Mouse (Mus musculus) hindbrain, embryonic 14.5 days (tissue): ENCODE measurements at regions not wholly inside any gene's neighbourhood (a gene's known extent, or its start where the extent isn't known, plus 50 kb on each side); places are given as distances from the start of the nearest gene placed in this dataset.

Source experiments
- ATAC-seq: fragments of 200-750 bp; cut with Nextera tagmentation; 2 replicates; pipeline ENCODE4 v1.8.0; 2017; ENCODE audit warnings: moderate number of reproducible peaks, mild to moderate bottlenecking, moderate TSS enrichment, moderate library complexity; ENCODE audit not compliant: low FRiP score
- DNase-seq: peaks from one replicate; pipeline ENCODE4 v3.0.0-alpha.2; 2015; ENCODE audit warnings: low spot score
- H3K27ac ChIP-seq: fragments of 300-500 bp; sonication (generic); 2 replicates; pipeline ENCODE4 v1.5.1; 2014; ENCODE audit warnings: mild to moderate bottlenecking, moderate library complexity
- H3K27me3 ChIP-seq: fragments of 300-500 bp; sonication (generic); 2 replicates; pipeline ENCODE4 v1.6.1; 2014; ENCODE audit warnings: mild to moderate bottlenecking, low read length, mixed read lengths; ENCODE audit not compliant: control insufficient read depth, insufficient read depth
- H3K36me3 ChIP-seq: fragments of 300-500 bp; sonication (generic); replicated peaks from 2 replicates; pipeline ENCODE4 v1.6.1; 2014; ENCODE audit not compliant: control insufficient read depth, insufficient read depth
- H3K4me1 ChIP-seq: fragments of 300-500 bp; sonication (generic); replicated peaks from 2 replicates; pipeline ENCODE4 v1.6.1; 2014; ENCODE audit warnings: antibody characterized with exemption, low read length, mixed read lengths; ENCODE audit not compliant: control insufficient read depth, insufficient read depth
- H3K4me2 ChIP-seq: fragments of 300-500 bp; sonication (generic); replicated peaks from 2 replicates; pipeline ENCODE4 v1.6.1; 2014; ENCODE audit warnings: mild to moderate bottlenecking, moderate library complexity
- H3K4me3 ChIP-seq: fragments of 300-500 bp; sonication (generic); replicated peaks from 2 replicates; pipeline ENCODE4 v1.5.1; 2014; ENCODE audit warnings: mild to moderate bottlenecking, low read length
- H3K9ac ChIP-seq: fragments of 300-500 bp; sonication (generic); 2 replicates; pipeline ENCODE4 v1.6.1; 2014
- H3K9me3 ChIP-seq: fragments of 300-500 bp; sonication (generic); 2 replicates; pipeline ENCODE4 v1.6.1; 2016; ENCODE audit warnings: low read length; ENCODE audit not compliant: control insufficient read depth
- WGBS: fragments of 180-500 bp; shearing (Covaris S2); extraction: QIAGEN DNeasy Blood & Tissue Kit; methylation state at CpG from one replicate; pipeline ENCODE4 v1.1.7; 2014; 5-methylcytosine and 5-hydroxymethylcytosine counted together

DNA sequence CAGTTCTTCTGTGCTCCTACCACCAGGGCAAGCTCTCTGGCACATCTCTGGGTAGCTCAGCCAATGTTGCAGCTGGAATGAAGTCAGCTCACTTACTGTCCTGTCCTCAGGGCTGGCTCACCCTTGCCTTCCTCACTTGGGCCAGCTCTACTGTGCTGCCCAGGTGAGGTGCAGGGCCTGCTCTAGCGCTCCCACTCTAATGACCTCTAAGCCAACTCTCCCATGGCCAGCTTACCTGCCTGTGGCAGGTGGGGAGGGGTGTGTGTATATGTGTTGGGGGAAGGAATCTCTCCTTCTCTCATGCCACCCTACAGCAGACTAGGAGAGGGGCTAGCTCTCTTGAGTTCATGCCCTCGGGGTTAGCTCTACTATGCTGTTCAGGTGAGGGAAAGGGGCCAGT is 275.6 kb upstream of the Ptger4 start:
- peak; percentile 31; the same call in 1 of the 2 replicates for ATAC-seq
- 97% methylated on average over 2 of the region's 2 CpGs for WGBS
- Histone ChIP-seq H3K27me3 (no peaks in the 10 kb centered on the region), H3K27ac (no peak overlapping the region), H3K9ac (no peak overlapping the region), H3K4me2 (no peak overlapping the region), H3K4me1 (no peaks in the 10 kb centered on the region), H3K4me3 (no peak overlapping the region), H3K36me3 (no peaks in the 10 kb centered on the region), H3K9me3 (no peaks in the 10 kb centered on the region)
- no peak for DNase-seq

DNA sequence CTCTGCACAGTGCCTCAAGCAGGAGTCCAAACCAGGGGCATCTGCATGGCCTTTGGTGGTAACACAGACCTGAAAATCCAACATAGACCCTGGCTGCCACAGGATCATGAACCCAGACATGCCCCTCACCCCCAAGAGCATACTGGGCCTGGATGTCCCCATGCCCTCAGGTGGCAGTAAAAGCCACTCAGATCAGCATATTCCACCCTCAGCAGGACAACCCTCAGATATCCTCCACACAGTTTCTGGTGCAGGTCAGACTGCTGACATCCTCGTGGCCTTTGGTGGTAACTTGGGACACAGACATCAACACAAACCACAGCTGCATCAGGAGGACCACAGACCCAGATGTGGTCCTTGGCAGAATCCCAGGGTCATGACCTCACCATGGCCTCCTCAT is 276.0 kb upstream of the Ptger4 start:
- ATAC-seq = no peak
- no peak overlapping the region for H3K27ac ChIP-seq
- no peaks in the 10 kb centered on the region for H3K4me1 ChIP-seq
- H3K4me3 ChIP-seq = no peak overlapping the region
- no peaks in the 10 kb centered on the region for H3K9me3 ChIP-seq
- WGBS = 83% methylated on average over 1 of the region's 1 CpGs
- H3K36me3 ChIP-seq = no peaks in the 10 kb centered on the region
- no peak for DNase-seq
- no peak overlapping the region for H3K9ac ChIP-seq
- H3K4me2 ChIP-seq = no peak overlapping the region
- H3K27me3 ChIP-seq = no peaks in the 10 kb centered on the region

DNA sequence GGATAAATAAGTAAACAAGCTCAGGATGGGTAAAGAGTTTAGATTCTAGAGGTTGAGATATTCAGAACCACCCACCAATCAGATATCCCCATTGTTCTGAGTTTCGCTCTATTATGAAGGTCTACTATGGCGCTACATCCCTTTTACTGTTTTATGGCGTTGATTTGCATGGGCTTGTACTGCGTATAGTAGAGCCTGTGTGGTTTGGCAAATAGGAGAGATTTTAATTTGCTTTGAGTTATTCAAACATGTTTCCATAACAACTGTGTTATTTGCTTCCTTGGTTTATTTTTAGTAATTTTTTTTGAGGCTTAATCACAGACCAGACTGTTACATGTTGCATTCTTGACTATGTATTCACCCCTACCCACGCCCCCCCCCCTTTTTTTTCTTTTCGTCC is 284.6 kb upstream of the Ptger4 start:
- Histone ChIP-seq H3K27ac (no peak overlapping the region), H3K27me3 (no peaks in the 10 kb centered on the region), H3K36me3 (no peaks in the 10 kb centered on the region), H3K4me3 (no peak overlapping the region), H3K4me2 (no peak overlapping the region), H3K9me3 (no peaks in the 10 kb centered on the region), H3K4me1 (no peaks in the 10 kb centered on the region), H3K9ac (no peak overlapping the region)
- ATAC-seq (no peak), DNase-seq (no peak)
- 91% methylated on average over 6 of the region's 6 CpGs for WGBS

DNA sequence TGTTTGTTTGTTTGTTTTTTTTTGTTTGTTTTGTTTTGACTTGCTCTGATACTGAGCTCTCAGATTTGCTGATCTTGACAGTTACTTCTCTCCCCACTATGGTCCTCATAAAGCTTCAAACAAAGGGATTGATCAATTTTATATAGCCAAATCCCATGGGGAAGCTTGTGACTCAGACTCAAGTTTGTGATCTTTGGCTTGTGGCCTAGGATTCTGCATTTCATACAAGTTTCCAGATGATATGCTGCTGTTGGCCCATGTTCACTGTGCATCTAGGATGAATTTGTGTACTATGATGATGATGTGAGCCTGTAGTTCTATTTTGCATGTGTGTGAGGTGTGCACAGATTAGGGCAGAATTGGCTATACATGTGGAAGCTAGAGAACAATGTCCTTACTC is 289.7 kb upstream of the Ptger4 start:
- no peaks in the 10 kb centered on the region for H3K4me1 ChIP-seq
- DNase-seq = no peak
- no peak overlapping the region for H3K9ac ChIP-seq
- ATAC-seq = no peak
- no peaks in the 10 kb centered on the region for H3K9me3 ChIP-seq
- no peak overlapping the region for H3K4me2 ChIP-seq
- H3K36me3 ChIP-seq = no peaks in the 10 kb centered on the region
- no peak overlapping the region for H3K27ac ChIP-seq
- H3K27me3 ChIP-seq = no peaks in the 10 kb centered on the region
- H3K4me3 ChIP-seq = no peak overlapping the region

DNA sequence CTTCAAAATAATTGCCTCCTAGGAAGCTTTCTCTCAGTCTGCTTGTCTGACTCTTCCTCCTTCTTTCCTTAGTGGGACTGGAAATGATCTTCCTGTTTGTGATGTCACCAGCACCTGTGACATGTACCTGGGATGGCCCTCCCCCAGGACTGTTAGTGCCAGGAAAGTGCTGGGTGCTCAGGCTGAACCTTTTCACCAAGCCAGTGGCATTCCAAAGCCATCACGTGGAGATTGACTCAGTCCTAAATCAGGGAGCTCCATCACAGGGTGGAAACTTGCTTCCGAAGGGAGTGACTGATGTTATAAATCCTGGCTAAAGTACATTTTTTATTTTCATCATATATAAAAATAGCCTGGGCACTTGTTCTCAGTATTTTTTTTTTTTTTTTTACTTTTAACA is 293.4 kb upstream of the Ptger4 start:
- Histone ChIP-seq H3K27me3 (no peaks in the 10 kb centered on the region), H3K9me3 (no peaks in the 10 kb centered on the region), H3K27ac (no peak overlapping the region), H3K36me3 (no peaks in the 10 kb centered on the region), H3K4me1 (no peaks in the 10 kb centered on the region), H3K4me3 (no peak overlapping the region), H3K4me2 (no peak overlapping the region), H3K9ac (no peak overlapping the region)
- 72% methylated on average over 2 of the region's 2 CpGs for WGBS
- ATAC-seq (no peak), DNase-seq (no peak)

DNA sequence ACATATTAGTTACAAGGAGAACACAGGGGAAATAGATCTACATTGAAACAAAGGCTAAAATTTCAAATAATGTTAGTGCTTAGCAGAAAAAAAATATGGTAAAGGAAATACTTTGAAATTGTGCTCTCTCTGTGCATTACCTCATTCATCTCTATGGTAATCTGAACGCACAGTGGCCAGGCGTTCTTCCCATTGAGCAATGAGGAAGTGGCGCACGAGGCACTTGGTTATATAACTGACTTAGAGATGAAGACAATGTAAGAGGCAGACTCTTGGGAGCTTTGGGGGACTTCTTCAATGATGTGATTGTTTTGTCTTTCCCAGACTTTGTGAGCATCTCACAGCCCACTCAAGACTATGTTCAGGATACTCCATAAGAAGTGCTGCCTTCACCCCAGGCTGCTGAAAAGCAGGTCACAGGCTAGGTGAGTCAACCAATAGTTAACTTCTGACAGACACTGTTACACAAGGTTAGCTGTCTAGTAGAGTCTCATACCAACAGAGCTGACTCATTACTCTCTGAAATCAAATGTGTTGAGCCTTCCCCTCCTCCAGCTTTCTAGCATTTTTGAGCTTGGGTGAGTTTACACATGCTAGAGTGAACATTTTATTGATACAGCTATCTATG is 295.4 kb upstream of the Ptger4 start:
- Histone ChIP-seq H3K9ac (no peak overlapping the region), H3K27me3 (no peaks in the 10 kb centered on the region), H3K4me1 (no peaks in the 10 kb centered on the region), H3K4me2 (no peak overlapping the region), H3K9me3 (no peaks in the 10 kb centered on the region), H3K4me3 (no peak overlapping the region), H3K36me3 (no peaks in the 10 kb centered on the region), H3K27ac (no peak overlapping the region)
- ATAC-seq (no peak), DNase-seq (no peak)
- WGBS = 92% methylated on average over 4 of the region's 4 CpGs

DNA sequence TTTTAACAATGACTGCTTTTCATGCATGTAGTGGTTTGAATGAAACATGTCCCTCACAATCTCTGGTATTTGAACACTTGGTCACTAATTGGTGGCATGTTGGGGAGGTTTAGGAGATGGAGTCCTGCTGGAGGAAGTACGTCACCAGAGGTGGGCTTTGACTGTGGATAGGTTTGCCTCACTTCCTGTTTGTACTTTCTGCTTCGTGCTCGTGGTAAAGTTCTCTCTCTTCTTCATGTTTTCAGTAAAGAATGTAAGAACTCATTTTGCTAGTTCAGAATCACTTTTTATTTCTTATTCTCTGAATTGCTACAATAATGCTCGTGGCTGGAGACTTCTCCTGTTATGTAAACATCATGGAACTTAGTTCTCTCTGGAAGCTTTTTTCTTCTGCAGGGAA is 310.5 kb upstream of the Ptger4 start:
- Histone ChIP-seq H3K27me3 (no peaks in the 10 kb centered on the region), H3K36me3 (no peaks in the 10 kb centered on the region), H3K9ac (no peak overlapping the region), H3K27ac (no peak overlapping the region), H3K9me3 (no peaks in the 10 kb centered on the region), H3K4me3 (no peak overlapping the region), H3K4me2 (no peak overlapping the region), H3K4me1 (no peaks in the 10 kb centered on the region)
- ATAC-seq (no peak), DNase-seq (no peak)
- WGBS = 83% methylated on average over 4 of the region's 4 CpGs

DNA sequence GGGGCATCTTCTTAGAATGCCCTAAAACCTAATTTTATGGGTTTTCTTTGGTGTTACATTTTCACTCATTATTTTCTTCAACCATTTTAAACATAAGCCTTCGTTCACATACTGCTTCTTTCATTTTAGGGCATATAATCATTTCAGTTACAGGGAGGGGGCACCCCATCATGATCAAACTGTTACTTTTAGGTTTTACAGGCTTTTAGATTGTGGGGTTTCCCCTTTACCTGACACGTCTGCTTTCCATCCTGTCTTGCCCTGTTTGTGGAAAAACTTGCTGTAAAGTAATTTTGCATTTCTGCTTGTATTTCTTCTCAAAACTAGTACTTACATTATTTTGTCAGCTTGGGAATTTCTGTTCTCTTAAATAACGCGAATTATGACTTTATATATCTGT is 310.9 kb upstream of the Ptger4 start:
- no peak overlapping the region for H3K4me2 ChIP-seq
- no peak overlapping the region for H3K4me3 ChIP-seq
- no peak for ATAC-seq
- no peak overlapping the region for H3K27ac ChIP-seq
- peak; percentile 17 for DNase-seq
- WGBS = 87% methylated on average over 4 of the region's 4 CpGs
- H3K9me3 ChIP-seq = no peaks in the 10 kb centered on the region
- H3K9ac ChIP-seq = no peak overlapping the region
- no peaks in the 10 kb centered on the region for H3K4me1 ChIP-seq
- H3K27me3 ChIP-seq = no peaks in the 10 kb centered on the region
- no peaks in the 10 kb centered on the region for H3K36me3 ChIP-seq

DNA sequence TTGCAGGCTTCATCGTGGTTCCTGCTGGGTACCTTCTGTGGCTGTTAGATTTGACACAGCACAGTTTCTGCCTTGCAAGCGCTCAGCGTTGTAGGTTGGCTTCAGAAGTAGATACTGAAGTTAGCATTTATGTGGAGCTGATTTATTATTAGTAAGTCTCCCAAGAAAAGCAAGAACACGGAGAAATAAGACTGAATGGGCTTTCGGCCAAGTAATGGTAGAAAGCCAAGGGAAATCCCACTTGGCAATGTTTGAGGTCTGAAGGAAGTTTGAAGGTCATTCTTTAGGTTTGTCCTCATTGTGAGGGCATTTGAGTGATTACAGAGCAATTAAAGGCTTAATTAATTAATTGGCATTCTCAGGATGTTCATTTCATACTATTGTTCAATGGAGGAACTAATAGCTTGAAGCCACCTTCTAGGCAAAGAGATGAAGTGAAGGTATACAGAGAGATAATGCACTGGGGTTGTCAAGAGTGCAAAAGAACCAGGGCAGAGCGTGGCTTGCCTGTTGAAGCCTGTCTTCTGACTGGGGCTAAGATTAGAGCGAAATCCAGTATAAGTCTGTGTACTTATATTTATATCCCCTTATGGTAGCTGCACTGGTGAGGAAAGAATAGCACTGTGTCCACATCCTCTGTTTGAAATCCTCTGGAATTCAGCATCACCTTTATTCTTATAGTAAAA is 311.5 kb upstream of the Ptger4 start:
- H3K4me1 ChIP-seq = no peaks in the 10 kb centered on the region
- DNase-seq = no peak
- 80% methylated on average over 7 of the region's 7 CpGs for WGBS

DNA sequence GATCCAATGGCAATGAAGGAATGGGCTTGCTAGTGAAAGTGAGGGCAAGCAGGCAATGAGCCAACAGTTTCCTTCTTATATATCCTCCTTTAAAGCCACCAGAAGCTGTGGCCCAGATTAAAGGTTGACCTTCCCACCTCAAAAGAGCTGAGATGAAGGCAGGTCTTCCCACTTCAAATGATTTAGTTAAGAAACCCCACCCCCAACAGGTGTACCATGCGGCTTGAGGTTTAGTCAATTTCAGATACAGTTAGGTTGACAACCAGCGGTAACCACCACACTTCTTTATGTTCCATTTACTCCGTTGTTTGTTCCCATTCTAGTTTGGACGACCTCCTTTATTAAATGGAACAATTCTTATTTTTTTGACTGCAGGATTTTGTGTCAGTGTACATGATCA is 317.8 kb upstream of the Ptger4 start:
- DNase-seq (no peak), ATAC-seq (no peak)
- no peak overlapping the region for H3K4me3 ChIP-seq
- no peaks in the 10 kb centered on the region for H3K9me3 ChIP-seq
- no peaks in the 10 kb centered on the region for H3K4me1 ChIP-seq
- H3K9ac ChIP-seq = no peak overlapping the region
- no peak overlapping the region for H3K27ac ChIP-seq
- no peak overlapping the region for H3K4me2 ChIP-seq
- no peaks in the 10 kb centered on the region for H3K27me3 ChIP-seq
- no peaks in the 10 kb centered on the region for H3K36me3 ChIP-seq
- 94% methylated on average over 4 of the region's 4 CpGs for WGBS

More for the DNA sequence above, 311.5 kb upstream of the Ptger4 start:
- ATAC-seq = no peak
- Histone ChIP-seq H3K4me3 (no peak overlapping the region), H3K9ac (no peak overlapping the region), H3K27ac (no peak overlapping the region), H3K27me3 (no peaks in the 10 kb centered on the region), H3K9me3 (no peaks in the 10 kb centered on the region), H3K4me2 (no peak overlapping the region), H3K36me3 (no peaks in the 10 kb centered on the region)
